Mouse (Mus musculus) midbrain, embryonic 11.5 days (tissue): Measurements from ENCODE around the gene Exoc2. TPM values are rescaled to one million over a fixed set of nuclear protein-coding genes. Genes with fewer than 3 reads are reported as not detected.

Experiments
- ATAC-seq: fragments of 200-750 bp; cut with Nextera tagmentation; 2 replicates; pipeline ENCODE4 v1.8.0; 2017; ENCODE audit warnings: moderate TSS enrichment, moderate library complexity; ENCODE audit not compliant: low FRiP score
- DNase-seq: peaks from one replicate; pipeline ENCODE4 v3.0.0; 2015; ENCODE audit warnings: low spot score; ENCODE audit errors: missing footprints
- H3K27ac ChIP-seq: fragments of 300-500 bp; sonication (generic); 2 replicates; pipeline ENCODE4 v1.5.1; 2014; ENCODE audit warnings: low read depth, low read length
- H3K27me3 ChIP-seq: fragments of 300-500 bp; sonication (generic); 2 replicates; pipeline ENCODE4 v1.6.1; 2014; ENCODE audit warnings: mild to moderate bottlenecking, low read length, moderate library complexity, mixed read lengths; ENCODE audit not compliant: control insufficient read depth, insufficient read depth
- H3K36me3 ChIP-seq: fragments of 300-500 bp; sonication (generic); 2 replicates; pipeline ENCODE4 v1.6.1; 2014; ENCODE audit warnings: mild to moderate bottlenecking, low read length, moderate library complexity, mixed read lengths; ENCODE audit not compliant: control insufficient read depth, insufficient read depth
- H3K4me1 ChIP-seq: fragments of 300-500 bp; sonication (generic); 2 replicates; pipeline ENCODE4 v1.6.1; 2014; ENCODE audit warnings: low read length; ENCODE audit not compliant: control insufficient read depth, insufficient read depth
- H3K4me2 ChIP-seq: fragments of 300-500 bp; sonication (generic); 2 replicates; pipeline ENCODE4 v1.6.1; 2014; ENCODE audit warnings: mild to moderate bottlenecking, moderate library complexity
- H3K4me3 ChIP-seq: fragments of 300-500 bp; sonication (generic); 2 replicates; pipeline ENCODE4 v1.5.1; 2014; ENCODE audit warnings: low read depth, low read length
- H3K9ac ChIP-seq: fragments of 300-500 bp; sonication (generic); 2 replicates; pipeline ENCODE4 v1.6.1; 2014; ENCODE audit warnings: low read length
- H3K9me3 ChIP-seq: fragments of 300-500 bp; sonication (generic); 2 replicates; pipeline ENCODE4 v1.6.1; 2016; ENCODE audit warnings: low read length; ENCODE audit not compliant: control insufficient read depth
- WGBS: fragments of 180-500 bp; shearing (Covaris S2); extraction: QIAGEN DNeasy Blood & Tissue Kit; methylation state at CpG from one replicate; pipeline ENCODE4 v1.1.7; 2014; 5-methylcytosine and 5-hydroxymethylcytosine counted together
- polyA plus RNA-seq: library from polyadenylated mRNA; unstranded; fragments of >200 nt; fragmentation: Nextera tagmentation; extraction: Ambion mirVana; gene quantifications from 2 replicates; pipeline ENCODE4 v1.2.1, GENCODE M21; 2014

Gene Exoc2
- polyA plus RNA-seq, 1 experiment from 2014 or later = 41.3 TPM

DNA sequence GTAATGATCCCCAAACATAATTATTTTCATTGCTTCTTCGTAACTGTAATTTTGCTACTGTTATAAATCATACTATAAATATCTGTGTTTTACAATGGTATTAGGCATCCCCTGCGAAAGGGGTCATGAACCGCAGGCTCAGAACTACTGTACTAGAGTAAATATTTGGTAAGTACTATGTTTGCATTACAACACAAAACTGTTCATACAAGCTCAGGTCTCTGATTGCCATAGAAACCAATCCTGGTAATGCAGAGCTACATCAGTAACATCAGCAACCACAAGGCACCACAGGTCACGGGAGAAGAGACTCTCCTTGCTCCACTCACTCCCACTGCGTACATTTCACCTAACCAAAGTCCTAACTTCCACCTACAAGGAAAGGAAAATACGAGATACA, 49.6 kb downstream of the Exoc2 start:
- Histone ChIP-seq H3K9me3 (no peaks in the 10 kb centered on the region), H3K4me2 (no peak overlapping the region), H3K9ac (no peak overlapping the region), H3K27ac (no peak overlapping the region), H3K4me3 (no peak overlapping the region), H3K4me1 (no peaks in the 10 kb centered on the region), H3K27me3 (no peaks in the 10 kb centered on the region), H3K36me3 (no peaks in the 10 kb centered on the region)
- ATAC-seq = no peak
- WGBS = 90% methylated on average over 6 of the region's 6 CpGs
- DNase-seq = no peak

GRCm38 (mm10) chr13:30921914-30922313, 52.0 kb downstream of the Exoc2 start:
- Histone ChIP-seq H3K4me1 (no peaks in the 10 kb centered on the region), H3K27me3 (no peaks in the 10 kb centered on the region), H3K4me3 (no peak overlapping the region), H3K27ac (no peak overlapping the region), H3K36me3 (no peaks in the 10 kb centered on the region), H3K9ac (no peak overlapping the region), H3K9me3 (no peaks in the 10 kb centered on the region), H3K4me2 (no peak overlapping the region)
- WGBS = 89% methylated on average over 4 of the region's 4 CpGs
- no peak for ATAC-seq
- no peak for DNase-seq

DNA sequence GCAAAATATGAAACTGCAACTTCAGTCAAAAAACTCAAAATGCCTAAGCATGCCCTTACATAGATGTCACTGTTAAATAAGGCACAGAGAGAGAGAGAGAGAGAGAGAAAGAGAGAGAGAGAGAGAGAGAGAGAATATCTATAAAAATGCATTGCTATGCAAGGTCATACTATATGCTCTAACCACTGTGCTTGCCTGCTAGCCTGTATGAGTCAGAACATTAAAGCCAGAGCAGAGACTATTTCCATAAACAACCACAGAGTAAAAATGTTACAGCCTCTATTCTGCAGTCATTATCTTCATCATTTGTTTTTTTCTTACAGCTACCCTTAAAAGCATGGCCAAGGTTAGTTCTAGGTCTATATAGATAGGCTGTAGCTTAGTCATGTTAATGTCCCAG, 60.1 kb downstream of the Exoc2 start:
- Histone ChIP-seq H3K9ac (no peak overlapping the region), H3K27me3 (no peaks in the 10 kb centered on the region), H3K36me3 (no peaks in the 10 kb centered on the region), H3K4me3 (no peak overlapping the region), H3K27ac (no peak overlapping the region), H3K4me2 (no peak overlapping the region), H3K4me1 (peaks cover 4% of the 10 kb centered on the region; the same call in 1 of the 2 replicates), H3K9me3 (no peaks in the 10 kb centered on the region)
- ATAC-seq (no peak), DNase-seq (no peak)

DNA sequence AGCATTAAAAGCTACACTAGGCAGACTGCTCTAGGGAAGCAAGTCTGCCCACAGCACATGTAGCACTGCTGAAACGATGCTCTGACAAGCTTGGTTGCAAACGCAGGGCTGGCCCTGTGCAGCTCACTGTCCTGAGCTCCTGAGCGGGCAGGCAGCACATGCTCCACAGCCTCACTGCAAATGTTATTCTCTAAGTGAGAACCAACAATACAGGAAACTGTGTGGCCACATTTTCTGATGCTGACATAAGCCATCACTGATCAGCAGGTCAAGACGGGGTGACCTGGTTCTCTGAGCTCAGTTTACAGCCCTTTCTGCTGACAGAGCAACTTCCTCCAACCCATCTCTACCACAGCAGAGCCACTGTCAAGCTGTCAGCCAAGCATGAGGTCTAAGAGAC, 60.9 kb downstream of the Exoc2 start:
- no peak for ATAC-seq

GRCm38 (mm10) chr13:30911931-30912625, 61.8 kb downstream of the Exoc2 start:
- no peak overlapping the region for H3K27ac ChIP-seq
- peaks cover 4% of the 10 kb centered on the region; the same call in 1 of the 2 replicates for H3K4me1 ChIP-seq
- no peaks in the 10 kb centered on the region for H3K9me3 ChIP-seq
- H3K4me2 ChIP-seq = no peak overlapping the region
- no peaks in the 10 kb centered on the region for H3K36me3 ChIP-seq
- ATAC-seq (no peak), DNase-seq (no peak)
- WGBS = 77% methylated on average over 5 of the region's 5 CpGs
- H3K9ac ChIP-seq = no peak overlapping the region
- no peak overlapping the region for H3K4me3 ChIP-seq
- H3K27me3 ChIP-seq = no peaks in the 10 kb centered on the region

More for the DNA sequence above, 60.9 kb downstream of the Exoc2 start:
- WGBS = 19% methylated on average over 4 of the region's 4 CpGs
- no peaks in the 10 kb centered on the region for H3K27me3 ChIP-seq
- no peaks in the 10 kb centered on the region for H3K9me3 ChIP-seq
- no peak overlapping the region for H3K4me3 ChIP-seq
- H3K36me3 ChIP-seq = no peaks in the 10 kb centered on the region
- H3K4me2 ChIP-seq = no peak overlapping the region
- peaks cover 4% of the 10 kb centered on the region; the same call in 1 of the 2 replicates for H3K4me1 ChIP-seq
- H3K9ac ChIP-seq = no peak overlapping the region
- no peak overlapping the region for H3K27ac ChIP-seq
- DNase-seq = no peak

DNA sequence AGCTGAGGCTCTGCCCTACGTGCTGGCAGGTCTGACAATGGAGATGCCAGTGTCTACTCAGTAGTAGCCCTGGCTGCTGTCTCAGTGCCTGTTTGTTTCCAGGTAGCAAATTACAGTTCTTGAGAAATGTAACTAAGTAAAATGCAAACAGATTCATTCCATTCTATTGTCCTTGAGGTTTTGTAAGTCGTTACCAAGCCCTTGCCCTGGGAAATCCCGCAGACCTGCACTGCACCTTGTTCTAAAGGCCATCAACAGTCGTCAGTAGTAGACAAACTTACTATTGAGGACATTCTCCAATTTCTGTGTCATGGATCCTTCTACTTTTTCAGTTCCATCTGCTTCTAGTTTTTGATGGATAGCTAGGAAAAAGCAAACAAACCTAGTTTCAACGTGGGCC, 63.0 kb downstream of the Exoc2 start:
- H3K9me3 ChIP-seq = no peaks in the 10 kb centered on the region
- H3K4me3 ChIP-seq = no peak overlapping the region
- ATAC-seq (no peak), DNase-seq (no peak)
- no peaks in the 10 kb centered on the region for H3K36me3 ChIP-seq
- no peak overlapping the region for H3K27ac ChIP-seq
- WGBS = 72% methylated on average over 5 of the region's 5 CpGs
- no peak overlapping the region for H3K9ac ChIP-seq
- no peak overlapping the region for H3K4me2 ChIP-seq
- H3K4me1 ChIP-seq = peaks cover 4% of the 10 kb centered on the region; the same call in 1 of the 2 replicates
- no peaks in the 10 kb centered on the region for H3K27me3 ChIP-seq

DNA sequence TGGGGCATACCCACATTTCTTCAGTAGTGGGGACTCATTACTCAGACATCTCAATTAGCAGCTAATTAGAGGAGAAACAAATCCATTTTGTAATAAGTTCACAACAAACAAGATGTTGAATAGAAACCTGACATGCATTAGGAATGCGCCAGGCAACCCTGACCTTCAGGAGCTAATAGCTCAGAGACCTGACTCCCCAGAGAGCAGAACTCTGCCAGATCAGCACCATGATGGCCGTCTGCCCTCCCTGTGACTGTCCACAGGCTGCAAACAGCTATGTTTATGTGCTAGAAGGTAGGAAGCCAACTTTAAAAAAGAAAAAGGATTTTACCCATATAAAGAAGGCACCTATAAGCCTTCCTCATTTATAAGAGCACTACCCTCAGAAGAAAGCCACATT, 71.6 kb downstream of the Exoc2 start:
- Histone ChIP-seq H3K27ac (no peak overlapping the region), H3K36me3 (no peaks in the 10 kb centered on the region; the same call in 1 of the 2 replicates), H3K9me3 (no peaks in the 10 kb centered on the region), H3K27me3 (no peaks in the 10 kb centered on the region), H3K4me2 (no peak overlapping the region), H3K4me3 (no peak overlapping the region), H3K4me1 (no peaks in the 10 kb centered on the region; the same call in 1 of the 2 replicates), H3K9ac (no peak overlapping the region)
- no peak for DNase-seq
- ATAC-seq = no peak
- WGBS = 63% methylated on average over 2 of the region's 2 CpGs

DNA sequence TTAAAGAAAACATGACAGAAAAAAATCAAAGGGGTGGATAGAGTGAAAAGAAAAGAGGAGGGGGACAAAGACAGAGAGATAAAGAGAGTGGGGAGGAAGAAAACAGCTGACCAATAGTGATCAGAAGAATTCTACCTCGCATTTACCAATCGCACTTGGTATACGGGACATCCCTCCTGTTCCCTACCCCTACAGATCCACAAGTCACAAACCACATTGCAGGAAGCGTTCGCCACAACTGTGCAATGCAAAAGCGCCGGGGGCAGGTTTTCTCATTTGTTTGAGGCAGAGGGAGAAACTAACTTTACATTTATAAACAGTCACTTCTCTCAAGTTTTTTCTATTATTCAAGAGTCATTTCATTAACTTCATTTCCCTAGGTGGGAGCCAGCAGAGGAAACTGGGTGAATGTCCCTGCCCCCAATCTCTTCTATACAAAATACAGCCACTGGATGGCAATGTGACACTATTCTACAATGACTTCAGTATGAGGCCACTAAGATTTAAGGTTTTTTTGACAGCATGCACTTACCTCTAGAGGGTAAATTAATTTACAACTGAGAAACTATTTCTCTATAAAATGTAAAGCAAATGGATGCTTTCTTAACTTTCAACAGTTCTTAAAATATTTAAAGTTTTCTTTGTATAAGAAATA, 72.4 kb downstream of the Exoc2 start:
- ATAC-seq (no peak), DNase-seq (no peak)
- Histone ChIP-seq H3K4me3 (no peak overlapping the region), H3K4me1 (no peaks in the 10 kb centered on the region; the same call in 1 of the 2 replicates), H3K27ac (no peak overlapping the region), H3K4me2 (no peak overlapping the region), H3K36me3 (no peaks in the 10 kb centered on the region; the same call in 1 of the 2 replicates), H3K27me3 (no peaks in the 10 kb centered on the region), H3K9me3 (no peaks in the 10 kb centered on the region), H3K9ac (no peak overlapping the region)
- 83% methylated on average over 7 of the region's 7 CpGs for WGBS

- Histone ChIP-seq H3K4me2 (no peak overlapping the region), H3K27ac (no peak overlapping the region), H3K4me3 (no peak overlapping the region), H3K9ac (no peak overlapping the region), H3K9me3 (no peaks in the 10 kb centered on the region), H3K4me1 (no peaks in the 10 kb centered on the region), H3K27me3 (no peaks in the 10 kb centered on the region), H3K36me3 (no peaks in the 10 kb centered on the region; the same call in 1 of the 2 replicates)
- peak; percentile 75 for DNase-seq
- 58% methylated on average over 6 of the region's 6 CpGs for WGBS
- no peak for ATAC-seq
Measured at GRCm38 (mm10) chr13:30894015-30894634, 79.8 kb downstream of the Exoc2 start.
